Mouse (Mus musculus) heart, postnatal 0 days (tissue): Measurements from ENCODE around the gene Cox17.

Source experiments
- CTCF ChIP-seq: IDR thresholded peaks from 2 replicates; pipeline ENCODE4 v1.5.1; 2016; ENCODE audit warnings: antibody characterized with exemption, control low read depth, low read depth
- EP300 ChIP-seq: IDR thresholded peaks from 2 replicates; pipeline ENCODE4 v1.6.1; 2016; ENCODE audit warnings: antibody characterized with exemption, low read depth

GRCm38 (mm10) chr16:38383683-38384082, 36.9 kb downstream of the Cox17 start:
- TF ChIP-seq CTCF (no peak), EP300 (no peak)
